Mouse (Mus musculus) stomach, embryonic 15.5 days (tissue): ENCODE data around the gene Tnnt1. TPM values are rescaled to one million over a fixed set of nuclear protein-coding genes. Genes with fewer than 3 reads are reported as not detected.

Experiments used
- ATAC-seq: fragments of 200-750 bp; cut with Nextera tagmentation; 2 replicates; pipeline ENCODE4 v1.8.0; 2017; ENCODE audit warnings: low read depth, moderate number of reproducible peaks, moderate TSS enrichment; ENCODE audit not compliant: insufficient read depth, low FRiP score
- H3K27ac ChIP-seq: fragments of 300-500 bp; sonication (generic); 2 replicates; pipeline ENCODE4 v1.5.1; 2015; ENCODE audit warnings: mild to moderate bottlenecking, inconsistent platforms
- H3K27me3 ChIP-seq: fragments of 300-500 bp; sonication (generic); replicated peaks from 2 replicates; pipeline ENCODE4 v1.6.1; 2015; ENCODE audit warnings: inconsistent platforms
- H3K36me3 ChIP-seq: fragments of 300-500 bp; sonication (generic); 2 replicates; pipeline ENCODE4 v1.6.1; 2015; ENCODE audit warnings: inconsistent platforms
- H3K4me1 ChIP-seq: fragments of 300-500 bp; sonication (generic); 2 replicates; pipeline ENCODE4 v1.6.1; 2015; ENCODE audit warnings: inconsistent platforms
- H3K4me2 ChIP-seq: fragments of 300-500 bp; sonication (generic); 2 replicates; pipeline ENCODE4 v1.6.1; 2015; ENCODE audit warnings: mild to moderate bottlenecking, inconsistent platforms
- H3K4me3 ChIP-seq: fragments of 300-500 bp; sonication (generic); replicated peaks from 2 replicates; pipeline ENCODE4 v1.5.1; 2015; ENCODE audit warnings: inconsistent platforms
- H3K9ac ChIP-seq: fragments of 300-500 bp; sonication (generic); 2 replicates; pipeline ENCODE4 v1.6.1; 2015; ENCODE audit warnings: inconsistent platforms
- H3K9me3 ChIP-seq: fragments of 300-500 bp; sonication (generic); 2 replicates; pipeline ENCODE4 v1.6.1; 2016; ENCODE audit warnings: inconsistent platforms
- WGBS: fragments of 180-500 bp; shearing (Covaris S2); methylation state at CpG from one replicate; pipeline ENCODE4 v1.1.7; 2015; 5-methylcytosine and 5-hydroxymethylcytosine counted together
- polyA plus RNA-seq: library from polyadenylated mRNA; unstranded; fragments of >200 nt; fragmentation: Nextera tagmentation; extraction: Ambion mirVana; gene quantifications from 2 replicates; pipeline ENCODE4 v1.2.1, GENCODE M21; 2015

The Tnnt1 gene
- polyA plus RNA-seq, result 25.5 and 33.1 TPM in 2 replicates

GRCm38 (mm10) chr7:4516332-4517050 lies at the start of gene Tnnt1:
TSS of gene Tnnt1 (minus strand) at chr7:4516382.
- H3K9ac ChIP-seq, result no peak within 1 kb of the TSS

GRCm38 (mm10) chr7:4562660-4563059 lies 46.5 kb upstream of the Tnnt1 start:
- no peaks in the 10 kb centered on the region for H3K27me3 ChIP-seq
- H3K9me3 ChIP-seq, result no peaks in the 10 kb centered on the region
- WGBS, result 93% methylated on average over 3 of the region's 3 CpGs
- H3K27ac ChIP-seq, result no peak overlapping the region
- ATAC-seq, result no peak
- H3K4me2 ChIP-seq, result no peak overlapping the region
- no peaks in the 10 kb centered on the region for H3K36me3 ChIP-seq
- H3K4me3 ChIP-seq, result no peak overlapping the region
- H3K9ac ChIP-seq, result no peak overlapping the region
- no peaks in the 10 kb centered on the region for H3K4me1 ChIP-seq

More at GRCm38 (mm10) chr7:4516332-4517050, at the start of gene Tnnt1:
- Histone ChIP-seq H3K4me1 (peaks cover 19% of the 10 kb centered on the region), H3K4me2 (no peak within 1 kb of the TSS), H3K36me3 (no peaks in the 10 kb centered on the region), H3K9me3 (no peaks in the 10 kb centered on the region), H3K4me3 (no peak within 1 kb of the TSS), H3K27ac (peak within 1 kb of the TSS; percentile 73; the same call in 1 of the 2 replicates), H3K27me3 (no peaks in the 10 kb centered on the region)
- no peak for ATAC-seq
- 21% methylated on average over 4 of the region's 4 CpGs for WGBS

- no peaks in the 10 kb centered on the region for H3K36me3 ChIP-seq
- no peak overlapping the region for H3K27ac ChIP-seq
- no peaks in the 10 kb centered on the region for H3K9me3 ChIP-seq
- H3K4me3 ChIP-seq, result no peak overlapping the region
- H3K27me3 ChIP-seq, result no peaks in the 10 kb centered on the region
- WGBS, result 64% methylated on average over 6 of the region's 6 CpGs
- H3K9ac ChIP-seq, result no peak overlapping the region
- no peaks in the 10 kb centered on the region for H3K4me1 ChIP-seq
- no peak for ATAC-seq
- H3K4me2 ChIP-seq, result no peak overlapping the region
These were observed 41.0 kb upstream of the Tnnt1 start for GRCm38 (mm10) chr7:4557167-4557560.

- Histone ChIP-seq H3K9me3 (no peaks in the 10 kb centered on the region), H3K4me1 (no peaks in the 10 kb centered on the region), H3K27ac (no peak overlapping the region), H3K36me3 (no peaks in the 10 kb centered on the region), H3K4me2 (no peak overlapping the region), H3K9ac (no peak overlapping the region), H3K27me3 (no peaks in the 10 kb centered on the region), H3K4me3 (no peak overlapping the region)
- ATAC-seq, result peak; percentile 85
- WGBS, result 21% methylated on average over 15 of the region's 15 CpGs
These were observed 40.3 kb upstream of the Tnnt1 start for GRCm38 (mm10) chr7:4556256-4557166.

GRCm38 (mm10) chr7:4547221-4547641 lies 31.0 kb upstream of the Tnnt1 start, which contains the start of gene Syt5:
TSS of gene Syt5 (minus strand) at chr7:4547541.
- WGBS, result 4% methylated on average over 32 of the region's 33 CpGs
- H3K9ac ChIP-seq, result no peak within 1 kb of the TSS

GRCm38 (mm10) chr7:4546591-4547131 lies 30.5 kb upstream of the Tnnt1 start:
- WGBS, result 3% methylated on average over 26 of the region's 26 CpGs
- Histone ChIP-seq H3K36me3 (no peaks in the 10 kb centered on the region), H3K4me3 (peak overlapping the region; percentile 32), H3K27me3 (0 out of 2 replicates have a peak, but pooled peaks cover 4% of the 10 kb centered on the region), H3K4me1 (peaks cover 5% of the 10 kb centered on the region; the same call in 1 of the 2 replicates), H3K9ac (no peak overlapping the region), H3K27ac (no peak overlapping the region), H3K9me3 (no peaks in the 10 kb centered on the region), H3K4me2 (peak overlapping the region; percentile 79)
- ATAC-seq, result peak; percentile 63; the same call in 1 of the 2 replicates

More at GRCm38 (mm10) chr7:4547221-4547641, 31.0 kb upstream of the Tnnt1 start, which contains the start of gene Syt5:
- peak; percentile 59; the same call in 1 of the 2 replicates for ATAC-seq
- H3K4me2 ChIP-seq, result peak within 1 kb of the TSS; percentile 79
- H3K27ac ChIP-seq, result no peak within 1 kb of the TSS
- H3K4me1 ChIP-seq, result peaks cover 5% of the 10 kb centered on the region; the same call in 1 of the 2 replicates
- H3K4me3 ChIP-seq, result peak within 1 kb of the TSS; percentile 32
- H3K9me3 ChIP-seq, result no peaks in the 10 kb centered on the region
- no peaks in the 10 kb centered on the region for H3K36me3 ChIP-seq
- 0 out of 2 replicates have a peak, but pooled peaks cover 4% of the 10 kb centered on the region for H3K27me3 ChIP-seq

- Histone ChIP-seq H3K4me2 (peak overlapping the region; percentile 79; the same call in 1 of the 2 replicates), H3K36me3 (no peaks in the 10 kb centered on the region), H3K9me3 (no peaks in the 10 kb centered on the region), H3K4me1 (peaks cover 5% of the 10 kb centered on the region; the same call in 1 of the 2 replicates), H3K4me3 (no peak overlapping the region), H3K9ac (no peak overlapping the region), H3K27ac (no peak overlapping the region), H3K27me3 (0 out of 2 replicates have a peak, but pooled peaks cover 4% of the 10 kb centered on the region)
- WGBS, result 71% methylated on average over 15 of the region's 15 CpGs
- no peak for ATAC-seq
These were observed 29.9 kb upstream of the Tnnt1 start for GRCm38 (mm10) chr7:4546050-4546449.

- H3K4me3 ChIP-seq, result no peak overlapping the region
- H3K36me3 ChIP-seq, result no peaks in the 10 kb centered on the region
- ATAC-seq, result no peak
- no peaks in the 10 kb centered on the region for H3K9me3 ChIP-seq
- 0 out of 2 replicates have a peak, but pooled peaks cover under 1% of the 10 kb centered on the region for H3K4me1 ChIP-seq
- no peak overlapping the region for H3K9ac ChIP-seq
- H3K27ac ChIP-seq, result no peak overlapping the region
- 35% methylated on average over 17 of the region's 17 CpGs for WGBS
- H3K27me3 ChIP-seq, result 0 out of 2 replicates have a peak, but pooled peaks cover 4% of the 10 kb centered on the region
- H3K4me2 ChIP-seq, result no peak overlapping the region
These were observed 25.8 kb upstream of the Tnnt1 start for GRCm38 (mm10) chr7:4542013-4542412.

- no peaks in the 10 kb centered on the region for H3K36me3 ChIP-seq
- H3K4me1 ChIP-seq, result no peaks in the 10 kb centered on the region
- no peak overlapping the region for H3K4me3 ChIP-seq
- WGBS, result 66% methylated on average over 5 of the region's 5 CpGs
- no peak overlapping the region for H3K27ac ChIP-seq
- H3K9me3 ChIP-seq, result no peaks in the 10 kb centered on the region
- 0 out of 2 replicates have a peak, but pooled peaks cover under 1% of the 10 kb centered on the region for H3K27me3 ChIP-seq
- H3K4me2 ChIP-seq, result no peak overlapping the region
- H3K9ac ChIP-seq, result no peak overlapping the region
- no peak for ATAC-seq
These were observed 25.2 kb upstream of the Tnnt1 start for GRCm38 (mm10) chr7:4541344-4541743.

- H3K9ac ChIP-seq, result no peak overlapping the region
- H3K27ac ChIP-seq, result no peak overlapping the region
- no peaks in the 10 kb centered on the region for H3K4me1 ChIP-seq
- H3K27me3 ChIP-seq, result no peaks in the 10 kb centered on the region
- WGBS, result 79% methylated on average over 2 of the region's 2 CpGs
- H3K4me2 ChIP-seq, result no peak overlapping the region
- no peak for ATAC-seq
- H3K9me3 ChIP-seq, result no peaks in the 10 kb centered on the region
- H3K4me3 ChIP-seq, result no peak overlapping the region
- H3K36me3 ChIP-seq, result no peaks in the 10 kb centered on the region
These were observed 22.8 kb upstream of the Tnnt1 start for GRCm38 (mm10) chr7:4539019-4539418.

- H3K4me1 ChIP-seq, result peaks cover 2% of the 10 kb centered on the region; the same call in 1 of the 2 replicates
- H3K27ac ChIP-seq, result no peak overlapping the region
- H3K9me3 ChIP-seq, result no peaks in the 10 kb centered on the region
- H3K4me2 ChIP-seq, result no peak overlapping the region
- H3K36me3 ChIP-seq, result no peaks in the 10 kb centered on the region
- H3K4me3 ChIP-seq, result no peak overlapping the region
- WGBS, result 51% methylated on average over 4 of the region's 4 CpGs
- no peak for ATAC-seq
- no peaks in the 10 kb centered on the region for H3K27me3 ChIP-seq
- H3K9ac ChIP-seq, result no peak overlapping the region
These were observed 21.0 kb upstream of the Tnnt1 start for GRCm38 (mm10) chr7:4537181-4537580.
